Mouse (Mus musculus): Measurements from ENCODE around the gene Cd79a. TPM values are rescaled to one million over a fixed set of nuclear protein-coding genes. Genes with fewer than 3 reads are reported as not detected.

The Cd79a gene
- total and polyA plus RNA-seq, 3 experiments = 51.8 to 422 (median 75.2) TPM

GRCm38 (mm10) chr7:24862853-24863252, 34.3 kb upstream of the Cd79a start (continued):
- no peak for TF ChIP-seq RAD21 (IDR thresholded peaks at IDR 0.05; ENCODE audit: low read depth, low read length)

GRCm38 (mm10) chr7:24864156-24864555, 33.0 kb upstream of the Cd79a start:
- dilution Hi-C loops (cut with MboI; ENCODE audit: extremely low pct_ligation_motif_present, extremely low pct_unique_long_range_greater_than_20kb, low sequenced_read_pairs) (no loop called here), in situ Hi-C loops (cut with MboI; ENCODE audit: low pct_ligation_motif_present, low pct_unique_long_range_greater_than_20kb, low sequenced_read_pairs) (no loop called here)
- H3K79me2 ChIP-seq (replicated peaks; ENCODE audit: control insufficient read depth, extremely low read depth, insufficient read depth, poor library complexity, severe bottlenecking) = no peaks in the 10 kb centered on the region
- no peak overlapping the region for H3K9ac ChIP-seq (ENCODE audit: insufficient read depth, low read depth)
- no peak overlapping the region for H3K4me3 ChIP-seq (replicated peaks in 1 of 3; ENCODE audit: low read depth in 2 of 3, low read length in 2 of 3, poor library complexity in 1 of 3)
- peaks cover 2% of the 10 kb centered on the region for H3K9me3 ChIP-seq (replicated peaks; ENCODE audit: low read length)
- H3K4me2 ChIP-seq (ENCODE audit: insufficient read depth, low read depth, poor library complexity, severe bottlenecking) = no peak overlapping the region
- no peaks in the 10 kb centered on the region for H3K36me3 ChIP-seq (replicated peaks in 1 of 2; ENCODE audit: control insufficient read depth in 1 of 2, insufficient read depth in 1 of 2, low read length in 1 of 2)
- H3K4me1 ChIP-seq (ENCODE audit: control insufficient read depth in 1 of 2, insufficient read depth in 2 of 2) = peaks cover 0 to 5% of the 10 kb centered on the region in 2 experiments; a peak in 2 of 4 replicates
- no peak for TF ChIP-seq SMC3 (IDR thresholded peaks at IDR 0.05; ENCODE audit: low read depth, low read length)
- TF ChIP-seq E2F4 (IDR thresholded peaks at IDR 0.05; ENCODE audit: insufficient replicate concordance, low read depth, low read length) = no peak
- TF ChIP-seq POLR2AphosphoS2 (IDR thresholded peaks at IDR 0.05; ENCODE audit: low read depth, low read length) = no peak
- TF ChIP-seq MXI1 (IDR thresholded peaks at IDR 0.05; ENCODE audit: low read depth, low read length) = no peak
- TF ChIP-seq MYC (IDR thresholded peaks at IDR 0.05; ENCODE audit: low read depth, low read length) = no peak
- TF ChIP-seq BHLHE40 (IDR thresholded peaks at IDR 0.05; ENCODE audit: low read depth, low read length) = no peak
- TF ChIP-seq UBTF (IDR thresholded peaks at IDR 0.05; ENCODE audit: low read depth, low read length) = no peak
- TF ChIP-seq POLR2A (IDR thresholded peaks at IDR 0.05; ENCODE audit: low read depth, low read length) = no peak
- no peak for TF ChIP-seq RAD21 (IDR thresholded peaks at IDR 0.05; ENCODE audit: low read depth, low read length)
- no peak for TF ChIP-seq CHD2 (IDR thresholded peaks at IDR 0.05; ENCODE audit: low read length)
- no peak for TF ChIP-seq TCF12 (IDR thresholded peaks at IDR 0.05; ENCODE audit: low read depth, low read length)
- no peak for TF ChIP-seq JUN (IDR thresholded peaks at IDR 0.05; ENCODE audit: insufficient read depth, low read depth, low read length)
- TF ChIP-seq KAT2A (IDR thresholded peaks at IDR 0.05; ENCODE audit: insufficient replicate concordance, low read length) = no peak
- TF ChIP-seq NRF1 (IDR thresholded peaks at IDR 0.05; ENCODE audit: low read depth, low read length) = no peak
- no peak for TF ChIP-seq EP300 (IDR thresholded peaks at IDR 0.05; ENCODE audit: low read length)
- no peak for TF ChIP-seq USF1 (IDR thresholded peaks at IDR 0.05; ENCODE audit: low read depth, low read length)
- no peak for TF ChIP-seq ZMIZ1 (IDR thresholded peaks at IDR 0.05; ENCODE audit: low read depth, low read length)
- no peak for TF ChIP-seq HCFC1 (IDR thresholded peaks at IDR 0.05; ENCODE audit: low read depth, low read length)
- DNase-seq (ENCODE audit: extremely low read depth) = no peak
- no peak overlapping the region for H3K27ac ChIP-seq (ENCODE audit: insufficient read depth, low read depth)
- H3K27me3 ChIP-seq (replicated peaks) = peaks cover 16% of the 10 kb centered on the region

- peaks cover 2% of the 10 kb centered on the region for H3K27me3 ChIP-seq (replicated peaks)
- no peak for DNase-seq (ENCODE audit: extremely low read depth)
- no peaks in the 10 kb centered on the region for H3K36me3 ChIP-seq (replicated peaks in 1 of 2; ENCODE audit: control insufficient read depth in 1 of 2, insufficient read depth in 1 of 2, low read length in 1 of 2)
These were observed 28.1 kb upstream of the Cd79a start for GRCm38 (mm10) chr7:24869080-24869479.

More at GRCm38 (mm10) chr7:24869080-24869479, 28.1 kb upstream of the Cd79a start:
- H3K27ac ChIP-seq (ENCODE audit: insufficient read depth, low read depth) = no peak overlapping the region
- H3K4me3 ChIP-seq (replicated peaks in 1 of 3; ENCODE audit: low read depth in 2 of 3, low read length in 2 of 3, poor library complexity in 1 of 3) = no peak overlapping the region
- dilution Hi-C loops (cut with MboI; ENCODE audit: extremely low pct_ligation_motif_present, extremely low pct_unique_long_range_greater_than_20kb, low sequenced_read_pairs) (no loop called here), in situ Hi-C loops (cut with MboI; ENCODE audit: low pct_ligation_motif_present, low pct_unique_long_range_greater_than_20kb, low sequenced_read_pairs) (no loop called here)
- no peaks in the 10 kb centered on the region for H3K9me3 ChIP-seq (replicated peaks; ENCODE audit: low read length)
- H3K79me2 ChIP-seq (replicated peaks; ENCODE audit: control insufficient read depth, extremely low read depth, insufficient read depth, poor library complexity, severe bottlenecking) = no peaks in the 10 kb centered on the region
- H3K9ac ChIP-seq (ENCODE audit: insufficient read depth, low read depth) = no peak overlapping the region
- no peak overlapping the region for H3K4me2 ChIP-seq (ENCODE audit: insufficient read depth, low read depth, poor library complexity, severe bottlenecking)
- H3K4me1 ChIP-seq (ENCODE audit: control insufficient read depth in 1 of 2, insufficient read depth in 2 of 2) = peaks cover 5 to 7% of the 10 kb centered on the region in 2 experiments; a peak in 2 of 4 replicates
- TF ChIP-seq IRF4 (IDR thresholded peaks at IDR 0.05; ENCODE audit: low read depth, low read length) (no peak), SMC3 (IDR thresholded peaks at IDR 0.05; ENCODE audit: low read depth, low read length) (no peak), POLR2A (IDR thresholded peaks at IDR 0.05; ENCODE audit: low read depth, low read length) (no peak), ETS1 (conservative IDR thresholded peaks at IDR 0.05; ENCODE audit: low read depth, low read length) (no peak), POLR2AphosphoS2 (IDR thresholded peaks at IDR 0.05; ENCODE audit: low read depth, low read length) (no peak), ELF1 (IDR thresholded peaks at IDR 0.05; ENCODE audit: low read depth, low read length) (no peak), MYC (IDR thresholded peaks at IDR 0.05; ENCODE audit: low read depth, low read length) (no peak), KAT2A (IDR thresholded peaks at IDR 0.05; ENCODE audit: insufficient replicate concordance, low read length) (no peak), EP300 (IDR thresholded peaks at IDR 0.05; ENCODE audit: low read length) (no peak), BHLHE40 (IDR thresholded peaks at IDR 0.05; ENCODE audit: low read depth, low read length) (no peak), HCFC1 (IDR thresholded peaks at IDR 0.05; ENCODE audit: low read depth, low read length) (no peak), RAD21 (IDR thresholded peaks at IDR 0.05; ENCODE audit: low read depth, low read length) (no peak)

All from CH12.LX (cell line).